ENCODE assay signal across 8 mouse cellular contexts in genomic region chr12:28635535-28636476, GRCm38 (mm10). TPM values are rescaled to one million over a fixed set of nuclear protein-coding genes. Genes with fewer than 3 reads are reported as not detected.
DNase-seq lines count a peak whose midpoint lies in the region; ATAC-seq lines count a peak whose summit lies in the region.

Gene Rps7, minus strand, starts transcription at chr12:28635953.

- peak within 1 kb of the TSS; percentile 94 for H3K4me3 ChIP-seq in hindbrain, embryonic 15.5 days

- no peaks in the 10 kb centered on the region for H3K27me3 ChIP-seq in hindbrain, embryonic 15.5 days

- DNase-seq in T-cell, adult 2 months (ENCODE audit: low spot score) = peak; percentile 93
- peak; percentile 91 to 93 for DNase-seq in cerebellum, postnatal 36 days
- peak; percentile 92 to 95 for DNase-seq in frontal cortex, postnatal 36 days (ENCODE audit: low spot score in 2 of 2)
- DNase-seq in left cerebral cortex, adult 11 months (ENCODE audit: low spot score) = peak; percentile 87
- peak; percentile 94 to 95 for DNase-seq in lung, postnatal 4 days
- peak; percentile 95 for DNase-seq in retina, postnatal 7 days (ENCODE audit: low read depth, low spot score)
- DNase-seq in urinary bladder, adult 2 months (ENCODE audit: low spot score) = peak; percentile 83

- peak; percentile 96 for ATAC-seq in hindbrain, embryonic 15.5 days (ENCODE audit: low FRiP score, low read depth)

- peaks cover 34% of the 10 kb centered on the region for H3K4me1 ChIP-seq in hindbrain, embryonic 15.5 days (replicated peaks)

- H3K4me2 ChIP-seq in hindbrain, embryonic 15.5 days = peak within 1 kb of the TSS; percentile 67

- 5% methylated on average over 69 of the region's 69 CpGs for WGBS in hindbrain, embryonic 15.5 days

- H3K27ac ChIP-seq in hindbrain, embryonic 15.5 days (replicated peaks) = peak within 1 kb of the TSS; percentile 86

- H3K36me3 ChIP-seq in hindbrain, embryonic 15.5 days = peaks cover 32% of the 10 kb centered on the region

- no peaks in the 10 kb centered on the region for H3K9me3 ChIP-seq in hindbrain, embryonic 15.5 days

- peak within 1 kb of the TSS; percentile 98 for H3K9ac ChIP-seq in hindbrain, embryonic 15.5 days

RNA-seq across cellular contexts. Expression of gene Rps7, which starts in this region (rescaled TPM):
- polyA plus RNA-seq in hindbrain, embryonic 15.5 days (2015; fragmentation: Nextera tagmentation; extraction: Ambion mirVana) = 389 and 432 TPM in 2 replicates
- polyA plus RNA-seq in urinary bladder, adult 2 months (2012; rRNA removed) = 842 and 930 TPM in 2 replicates

Comparison
In these comparisons a context has a peak if more than half of its experiments do, and no peak if none do; other contexts are left out.
1. Peak in every context shown above with its lines: DNase-seq, ATAC-seq, H3K4me3 ChIP-seq and H3K27ac ChIP-seq.